Mouse (Mus musculus) neutrophil, adult 59 days (primary cell): ENCODE data around the gene Gm1140. TPM values are rescaled to one million over a fixed set of nuclear protein-coding genes. Genes with fewer than 3 reads are reported as not detected.

Source experiments
- total RNA-seq, 2 experiments: library from RNA; stranded (reverse); gene quantifications; 1 replicate in 1 of 2; 2 replicates in 1 of 2; pipeline ENCODE4 v1.2.4; 2023

Gene Gm1140
- not detected for total RNA-seq

DNA sequence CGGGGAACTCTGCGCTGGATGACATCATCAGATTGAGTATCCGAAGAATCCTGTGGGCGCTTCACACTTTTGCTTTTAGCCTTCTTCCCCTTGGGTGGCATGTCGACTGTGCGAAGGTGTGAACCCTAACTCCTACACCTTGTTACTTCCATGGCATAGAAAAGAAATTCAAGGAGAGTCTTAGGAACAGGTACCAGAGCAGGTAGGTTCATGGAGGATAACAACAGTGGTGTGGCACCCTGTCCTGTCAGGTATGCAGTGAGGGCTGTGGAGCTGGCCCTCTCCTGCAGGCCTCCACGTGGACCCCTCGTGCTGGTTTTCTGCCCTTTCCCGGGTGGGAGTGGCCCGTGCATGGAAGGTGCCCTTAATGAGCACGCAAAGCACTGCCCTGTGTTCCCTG lies at the start of gene Gm1140:
Gm1140 (minus strand) TSS at position 101 of the 400 bp plus-strand sequence.

DNA sequence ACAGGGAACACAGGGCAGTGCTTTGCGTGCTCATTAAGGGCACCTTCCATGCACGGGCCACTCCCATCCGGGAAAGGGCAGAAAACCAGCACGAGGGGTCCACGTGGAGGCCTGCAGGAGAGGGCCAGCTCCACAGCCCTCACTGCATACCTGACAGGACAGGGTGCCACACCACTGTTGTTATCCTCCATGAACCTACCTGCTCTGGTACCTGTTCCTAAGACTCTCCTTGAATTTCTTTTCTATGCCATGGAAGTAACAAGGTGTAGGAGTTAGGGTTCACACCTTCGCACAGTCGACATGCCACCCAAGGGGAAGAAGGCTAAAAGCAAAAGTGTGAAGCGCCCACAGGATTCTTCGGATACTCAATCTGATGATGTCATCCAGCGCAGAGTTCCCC lies 2.0 kb upstream of the Gm1140 start, which contains the start of gene Gm14692:
Gm14692 (plus strand) TSS at position 301 of the 400 bp plus-strand sequence.

Other genes with a start within 250 kb of the Gm1140 start
- gene Gm14692, start 2.1 kb upstream of the Gm1140 start, total RNA-seq: not detected
- not detected for gene 4933436I01Rik, start 227.9 kb upstream of the Gm1140 start, total RNA-seq